Mouse (Mus musculus): ENCODE measurements around the gene Rgs13. TPM values are rescaled to one million over a fixed set of nuclear protein-coding genes. Genes with fewer than 3 reads are reported as not detected.
"Not testable (repeated sequence)": the region's sequence is repeated elsewhere in the genome, so short reads cannot be mapped to it uniquely, and the experiment has no call there.

Gene Rgs13
- polyA plus RNA-seq, 1 experiment from 2014 or later = not detected

GRCm38 (mm10) chr1:144152184-144152525 lies 25.0 kb downstream of the Rgs13 start:
- no peak for ATAC-seq (ENCODE audit: insufficient read depth)
- no peaks in the 10 kb centered on the region for H3K4me1 ChIP-seq (ENCODE audit: insufficient read depth)
- no peak for TF ChIP-seq CTCF (IDR thresholded peaks at IDR 0.05; ENCODE audit: low read depth)

GRCm38 (mm10) chr1:144151401-144152183 lies 25.6 kb downstream of the Rgs13 start:
- Histone ChIP-seq H3K36me3 (ENCODE audit: insufficient read depth) (no peaks in the 10 kb centered on the region), H3K27ac (ENCODE audit: low read depth) (no peak overlapping the region), H3K9me3 (ENCODE audit: low read depth, low read length) (no peaks in the 10 kb centered on the region), H3K4me1 (ENCODE audit: insufficient read depth) (no peaks in the 10 kb centered on the region), H3K4me3 (ENCODE audit: low read depth, low read length) (no peak overlapping the region), H3K4me2 (no peak overlapping the region), H3K27me3 (ENCODE audit: insufficient read depth, low read length) (no peaks in the 10 kb centered on the region), H3K9ac (no peak overlapping the region)
- no peak for ATAC-seq (ENCODE audit: insufficient read depth)
- no peak for TF ChIP-seq CTCF (IDR thresholded peaks at IDR 0.05; ENCODE audit: low read depth)
- WGBS = 69% methylated on average over 5 of the region's 5 CpGs
- DNase-seq = no peak

More at GRCm38 (mm10) chr1:144152184-144152525, 25.0 kb downstream of the Rgs13 start:
- no peak overlapping the region for H3K9ac ChIP-seq
- no peaks in the 10 kb centered on the region for H3K27me3 ChIP-seq (ENCODE audit: insufficient read depth, low read length)
- no peak overlapping the region for H3K4me2 ChIP-seq
- no peaks in the 10 kb centered on the region for H3K9me3 ChIP-seq (ENCODE audit: low read depth, low read length)
- H3K36me3 ChIP-seq (ENCODE audit: insufficient read depth) = no peaks in the 10 kb centered on the region
- no peak overlapping the region for H3K27ac ChIP-seq (ENCODE audit: low read depth)
- WGBS = 75% methylated on average over 1 of the region's 1 CpGs
- no peak overlapping the region for H3K4me3 ChIP-seq (ENCODE audit: low read depth, low read length)
- DNase-seq = no peak

- Histone ChIP-seq H3K27me3 (ENCODE audit: insufficient read depth, low read length) (no peaks in the 10 kb centered on the region), H3K27ac (ENCODE audit: low read depth) (no peak overlapping the region), H3K36me3 (ENCODE audit: insufficient read depth) (no peaks in the 10 kb centered on the region), H3K9me3 (ENCODE audit: low read depth, low read length) (no peaks in the 10 kb centered on the region), H3K9ac (no peak overlapping the region), H3K4me3 (ENCODE audit: low read depth, low read length) (no peak overlapping the region), H3K4me2 (no peak overlapping the region), H3K4me1 (ENCODE audit: insufficient read depth) (no peaks in the 10 kb centered on the region)
- DNase-seq = no peak
- no peak for TF ChIP-seq CTCF (IDR thresholded peaks at IDR 0.05; ENCODE audit: low read depth)
- no peak for ATAC-seq (ENCODE audit: insufficient read depth)
- 82% methylated on average over 3 of the region's 3 CpGs for WGBS
Measured at GRCm38 (mm10) chr1:144149997-144150396, 27.2 kb downstream of the Rgs13 start.

- not testable (repeated sequence) for H3K9me3 ChIP-seq (ENCODE audit: low read depth, low read length); H3K27ac ChIP-seq (ENCODE audit: low read depth); ATAC-seq (ENCODE audit: insufficient read depth); DNase-seq; H3K4me2 ChIP-seq; H3K36me3 ChIP-seq (ENCODE audit: insufficient read depth); H3K9ac ChIP-seq; H3K27me3 ChIP-seq (ENCODE audit: insufficient read depth, low read length); H3K4me3 ChIP-seq (ENCODE audit: low read depth, low read length); H3K4me1 ChIP-seq (ENCODE audit: insufficient read depth)
- WGBS = 87% methylated on average over 2 of the region's 2 CpGs
Measured at GRCm38 (mm10) chr1:144141398-144141797, 35.8 kb downstream of the Rgs13 start.

- ATAC-seq (ENCODE audit: insufficient read depth) (no peak), DNase-seq (no peak)
- Histone ChIP-seq H3K4me3 (ENCODE audit: low read depth, low read length) (no peak overlapping the region), H3K4me1 (ENCODE audit: insufficient read depth) (no peaks in the 10 kb centered on the region), H3K9ac (no peak overlapping the region), H3K27me3 (ENCODE audit: insufficient read depth, low read length) (no peaks in the 10 kb centered on the region), H3K27ac (ENCODE audit: low read depth) (no peak overlapping the region), H3K4me2 (no peak overlapping the region), H3K36me3 (ENCODE audit: insufficient read depth) (no peaks in the 10 kb centered on the region), H3K9me3 (ENCODE audit: low read depth, low read length) (no peaks in the 10 kb centered on the region)
- TF ChIP-seq CTCF (IDR thresholded peaks at IDR 0.05; ENCODE audit: low read depth) = no peak
- 87% methylated on average over 1 of the region's 1 CpGs for WGBS
Measured at GRCm38 (mm10) chr1:144139847-144140246, 37.3 kb downstream of the Rgs13 start.

- WGBS = 57% methylated on average over 7 of the region's 7 CpGs
Measured at GRCm38 (mm10) chr1:144127965-144128364, 49.2 kb downstream of the Rgs13 start.

GRCm38 (mm10) chr1:144120042-144120441 lies 57.1 kb downstream of the Rgs13 start:
- peak; percentile 53 for DNase-seq
- whole genome bisulfite sequencing = 43% methylated on average over 4 of the region's 4 CpGs
- Histone ChIP-seq H3K4me1 (ENCODE audit: insufficient read depth) (no peaks in the 10 kb centered on the region), H3K9me3 (ENCODE audit: low read depth, low read length) (no peaks in the 10 kb centered on the region), H3K4me3 (ENCODE audit: low read depth, low read length) (no peak overlapping the region), H3K9ac (no peak overlapping the region), H3K27ac (ENCODE audit: low read depth) (no peak overlapping the region), H3K4me2 (no peak overlapping the region), H3K27me3 (ENCODE audit: insufficient read depth, low read length) (no peaks in the 10 kb centered on the region), H3K36me3 (ENCODE audit: insufficient read depth) (no peaks in the 10 kb centered on the region)
- no peak for TF ChIP-seq CTCF (IDR thresholded peaks at IDR 0.05; ENCODE audit: low read depth)
- peak; percentile 58; the same call in 1 of the 2 replicates for ATAC-seq (ENCODE audit: insufficient read depth)

More at GRCm38 (mm10) chr1:144127965-144128364, 49.2 kb downstream of the Rgs13 start:
- no peak for DNase-seq
- Histone ChIP-seq H3K9me3 (ENCODE audit: low read depth, low read length) (no peaks in the 10 kb centered on the region), H3K27me3 (ENCODE audit: insufficient read depth, low read length) (no peaks in the 10 kb centered on the region), H3K27ac (ENCODE audit: low read depth) (no peak overlapping the region), H3K36me3 (ENCODE audit: insufficient read depth) (no peaks in the 10 kb centered on the region), H3K4me2 (no peak overlapping the region), H3K4me3 (ENCODE audit: low read depth, low read length) (no peak overlapping the region), H3K4me1 (ENCODE audit: insufficient read depth) (no peaks in the 10 kb centered on the region), H3K9ac (no peak overlapping the region)
- no peak for ATAC-seq (ENCODE audit: insufficient read depth)
- TF ChIP-seq CTCF (IDR thresholded peaks at IDR 0.05; ENCODE audit: low read depth) = no peak

All from lung, embryonic 14.5 days (tissue).